Mouse (Mus musculus) bone marrow, adult 2 months (tissue): ENCODE results near the gene Per1. TPM values are rescaled to one million over a fixed set of nuclear protein-coding genes. Genes with fewer than 3 reads are reported as not detected.

Experiments
- H3K27ac ChIP-seq: fragments of 200-500 bp; 2 replicates; pipeline ENCODE4 v1.5.1; 2012; ENCODE audit warnings: low read depth, mild to moderate bottlenecking, control low read depth, inconsistent platforms, low read length; ENCODE audit not compliant: control insufficient read depth, poor library complexity, insufficient read depth
- H3K4me1 ChIP-seq: fragments of 200-500 bp; 2 replicates; pipeline ENCODE4 v1.6.1; 2011; ENCODE audit warnings: low read length; ENCODE audit not compliant: control insufficient read depth, insufficient read depth
- H3K4me3 ChIP-seq: fragments of 200-500 bp; replicated peaks from 2 replicates; pipeline ENCODE3; 2011; ENCODE audit warnings: mild to moderate bottlenecking, low read depth, low read length, control low read depth; ENCODE audit not compliant: control insufficient read depth
- CTCF ChIP-seq: fragments of 200-500 bp; IDR thresholded peaks from 2 replicates; pipeline ENCODE4 v1.5.1; 2011; ENCODE audit warnings: low read length, control low read depth; ENCODE audit not compliant: control insufficient read depth, insufficient read depth
- POLR2A ChIP-seq: fragments of 200-500 bp; IDR thresholded peaks from 2 replicates; pipeline ENCODE4 v1.6.1; 2011; ENCODE audit warnings: low read depth, mild to moderate bottlenecking, control low read depth, low read length, borderline replicate concordance; ENCODE audit not compliant: control insufficient read depth
- WGBS: fragments of 180-500 bp; shearing (Covaris S2); methylation state at CpG from one replicate; pipeline ENCODE4 v1.1.7; 2018; 5-methylcytosine and 5-hydroxymethylcytosine counted together
- polyA plus RNA-seq: library from polyadenylated mRNA; stranded (reverse); fragments of >200 nt; gene quantifications from 2 replicates; pipeline ENCODE4 v1.2.4, GENCODE M21; 2011; ENCODE audit warnings: low replicate concordance; ENCODE audit not compliant: missing spikeins, insufficient read depth, insufficient read length

Per1 gene
- polyA plus RNA-seq, 1 experiment: 46.2 TPM

- 94% methylated on average over 14 of the region's 14 CpGs for WGBS
These were observed 8.1 kb downstream of the Per1 start for GRCm38 (mm10) chr11:69103121-69103520.

GRCm38 (mm10) chr11:69103531-69104435 is 8.8 kb downstream of the Per1 start:
- TF ChIP-seq POLR2A: no peak
- no peak for TF ChIP-seq CTCF
- WGBS: 91% methylated on average over 15 of the region's 15 CpGs
- H3K27ac ChIP-seq: no peak overlapping the region
- H3K4me3 ChIP-seq: no peak overlapping the region
- H3K4me1 ChIP-seq: peaks cover 2% of the 10 kb centered on the region; the same call in 1 of the 2 replicates

More at GRCm38 (mm10) chr11:69103121-69103520, 8.1 kb downstream of the Per1 start:
- Histone ChIP-seq H3K4me3 (no peak overlapping the region), H3K4me1 (peaks cover 7% of the 10 kb centered on the region; the same call in 1 of the 2 replicates), H3K27ac (no peak overlapping the region)
- no peak for TF ChIP-seq CTCF
- TF ChIP-seq POLR2A: no peak

GRCm38 (mm10) chr11:69104487-69104886 is 9.5 kb downstream of the Per1 start:
- H3K27ac ChIP-seq: no peak overlapping the region
- WGBS: 87% methylated on average over 14 of the region's 14 CpGs
- no peak for TF ChIP-seq CTCF
- TF ChIP-seq POLR2A: no peak
- H3K4me1 ChIP-seq: peaks cover 2% of the 10 kb centered on the region; the same call in 1 of the 2 replicates
- H3K4me3 ChIP-seq: no peak overlapping the region

GRCm38 (mm10) chr11:69105227-69105626 is 10.2 kb downstream of the Per1 start:
- no peak overlapping the region for H3K4me3 ChIP-seq
- TF ChIP-seq CTCF (no peak), POLR2A (no peak)
- H3K4me1 ChIP-seq: peaks cover 2% of the 10 kb centered on the region; the same call in 1 of the 2 replicates
- no peak overlapping the region for H3K27ac ChIP-seq
- whole genome bisulfite sequencing: 90% methylated on average over 6 of the region's 6 CpGs

- peaks cover 1% of the 10 kb centered on the region; the same call in 1 of the 2 replicates for H3K4me1 ChIP-seq
- no peak overlapping the region for H3K4me3 ChIP-seq
- 78% methylated on average over 2 of the region's 2 CpGs for WGBS
- H3K27ac ChIP-seq: no peak overlapping the region
- TF ChIP-seq POLR2A (no peak), CTCF (no peak)
These were observed 10.8 kb downstream of the Per1 start for GRCm38 (mm10) chr11:69105796-69106195.

GRCm38 (mm10) chr11:69106299-69106698 is 11.3 kb downstream of the Per1 start:
- TF ChIP-seq POLR2A (no peak), CTCF (no peak)

GRCm38 (mm10) chr11:69106842-69107241 is 11.8 kb downstream of the Per1 start:
- 88% methylated on average over 11 of the region's 11 CpGs for WGBS
- TF ChIP-seq POLR2A (no peak), CTCF (no peak)
- H3K4me1 ChIP-seq: no peaks in the 10 kb centered on the region
- H3K27ac ChIP-seq: no peak overlapping the region
- H3K4me3 ChIP-seq: no peak overlapping the region

More at GRCm38 (mm10) chr11:69106299-69106698, 11.3 kb downstream of the Per1 start:
- H3K4me1 ChIP-seq: no peaks in the 10 kb centered on the region
- no peak overlapping the region for H3K27ac ChIP-seq
- WGBS: 88% methylated on average over 11 of the region's 11 CpGs
- H3K4me3 ChIP-seq: no peak overlapping the region

GRCm38 (mm10) chr11:69107676-69108075 is 12.7 kb downstream of the Per1 start:
- WGBS: 86% methylated on average over 11 of the region's 11 CpGs
- no peak overlapping the region for H3K27ac ChIP-seq
- no peak overlapping the region for H3K4me3 ChIP-seq
- H3K4me1 ChIP-seq: no peaks in the 10 kb centered on the region
- TF ChIP-seq POLR2A: no peak
- no peak for TF ChIP-seq CTCF

GRCm38 (mm10) chr11:69108223-69108622 is 13.2 kb downstream of the Per1 start:
- H3K27ac ChIP-seq: no peak overlapping the region
- TF ChIP-seq POLR2A: no peak
- no peak for TF ChIP-seq CTCF
- H3K4me3 ChIP-seq: no peak overlapping the region
- H3K4me1 ChIP-seq: no peaks in the 10 kb centered on the region
- 89% methylated on average over 9 of the region's 9 CpGs for WGBS
